Mouse (Mus musculus): ENCODE measurements at regions not wholly inside any gene's neighbourhood (a gene's known extent, or its start where the extent isn't known, plus 50 kb on each side); places are given as distances from the start of the nearest gene placed in this dataset.

DNA sequence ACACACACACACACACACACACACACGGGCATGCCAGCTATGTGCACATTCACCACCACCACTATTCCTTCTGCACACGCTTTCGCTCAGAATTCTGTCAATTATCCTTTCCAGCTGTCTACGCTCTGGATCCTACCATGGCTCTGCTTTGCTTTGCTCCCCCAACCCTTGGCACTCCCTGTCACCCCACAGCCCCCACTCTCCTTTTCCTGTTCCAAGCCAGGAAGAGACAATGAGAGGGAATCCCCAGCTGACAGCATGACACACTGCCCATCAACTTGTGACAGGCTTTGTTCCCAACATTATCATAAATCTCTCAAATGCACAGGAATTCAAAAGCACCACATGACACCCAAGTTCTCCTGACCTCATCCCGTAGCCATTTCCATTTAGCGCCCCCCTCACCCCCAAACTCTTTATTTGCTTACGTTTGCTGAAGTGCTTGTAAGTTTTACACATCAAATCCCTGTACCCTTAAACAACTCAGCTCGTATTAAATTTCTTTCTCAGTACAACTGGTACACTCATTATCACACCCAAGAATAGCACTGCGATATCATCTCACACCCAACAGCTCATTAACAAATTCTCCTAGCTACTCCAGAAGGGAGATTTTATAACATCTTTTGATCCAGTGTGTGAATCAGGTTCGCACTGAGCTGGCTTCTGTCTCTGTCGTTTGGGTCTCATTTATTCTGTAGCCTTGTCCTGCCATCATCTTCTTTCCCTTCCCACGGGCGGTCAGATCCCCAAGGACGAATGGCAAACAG, 140.3 kb downstream of the Ptpn20 start:
- Histone ChIP-seq H3K4me2 (no peak overlapping the region), H3K27ac (no peak overlapping the region), H3K27me3 (replicated peaks) (no peaks in the 10 kb centered on the region), H3K4me3 (no peak overlapping the region), H3K9ac (no peak overlapping the region), H3K4me1 (peaks cover 7% of the 10 kb centered on the region; the same call in 1 of the 2 replicates), H3K36me3 (replicated peaks) (no peaks in the 10 kb centered on the region), H3K9me3 (no peaks in the 10 kb centered on the region)
- ATAC-seq (replicated peaks), result no peak; the same call in 1 of the 2 replicates
- WGBS, result 46% methylated on average over 14 of the region's 14 CpGs

DNA sequence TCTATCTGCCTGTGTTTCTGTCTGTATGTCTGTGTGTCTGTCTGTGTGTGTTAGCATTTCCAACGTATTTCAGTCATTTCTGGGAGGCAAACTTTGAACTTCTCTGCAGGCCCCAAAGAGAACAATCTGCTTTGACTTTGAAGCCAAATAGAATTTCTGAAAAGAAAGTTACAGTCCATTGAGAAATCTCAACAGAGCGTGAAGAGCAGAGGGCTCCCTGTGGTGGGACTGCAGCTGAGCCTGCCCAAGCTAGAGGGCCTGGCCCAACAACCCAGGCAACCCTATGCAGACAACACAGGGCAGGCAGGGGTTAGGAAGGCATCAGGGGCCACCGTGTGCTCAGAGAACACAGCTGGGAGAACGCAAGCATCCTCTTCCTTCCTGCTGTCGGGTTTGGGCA, 143.7 kb downstream of the Ptpn20 start:
- ATAC-seq (replicated peaks), result no peak
- Histone ChIP-seq H3K4me2 (no peak overlapping the region), H3K4me3 (no peak overlapping the region), H3K9me3 (no peaks in the 10 kb centered on the region), H3K9ac (no peak overlapping the region), H3K36me3 (replicated peaks) (no peaks in the 10 kb centered on the region), H3K27ac (no peak overlapping the region), H3K27me3 (replicated peaks) (no peaks in the 10 kb centered on the region), H3K4me1 (peaks cover 7% of the 10 kb centered on the region; the same call in 1 of the 2 replicates)
- 17% methylated on average over 5 of the region's 5 CpGs for WGBS

DNA sequence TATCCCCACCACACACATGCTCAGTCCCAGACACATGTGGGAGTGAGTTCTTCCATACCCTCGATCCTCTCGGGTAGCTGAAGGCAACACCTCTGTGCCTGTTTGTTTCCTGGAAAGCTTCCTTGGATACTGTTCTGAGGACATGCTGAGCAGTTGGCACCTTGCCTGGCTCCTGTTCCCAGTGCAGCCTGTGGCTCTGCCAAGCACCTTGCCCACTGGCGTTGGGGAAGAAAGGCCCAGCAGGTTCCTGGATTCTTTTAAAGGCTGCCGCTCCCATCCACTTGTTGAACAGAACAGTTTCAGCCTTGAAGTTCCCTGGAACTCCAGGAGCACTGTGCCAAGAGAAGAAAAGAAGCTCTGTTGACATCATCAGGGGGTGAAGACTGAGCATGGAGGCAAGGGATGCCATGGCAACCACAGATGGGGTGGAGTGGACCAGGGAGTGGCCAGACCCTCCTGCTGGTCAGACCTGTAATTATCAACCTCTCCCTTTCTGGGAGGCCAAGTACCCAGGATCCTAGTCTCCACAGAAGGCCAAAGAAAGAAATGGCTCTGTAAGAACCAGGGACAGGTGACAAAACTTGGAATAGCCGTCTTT, 145.5 kb downstream of the Ptpn20 start:
- Histone ChIP-seq H3K4me1 (0 out of 2 replicates have a peak, but pooled peaks cover 4% of the 10 kb centered on the region), H3K27ac (no peak overlapping the region), H3K9me3 (no peaks in the 10 kb centered on the region), H3K4me2 (no peak overlapping the region), H3K4me3 (no peak overlapping the region), H3K9ac (no peak overlapping the region), H3K36me3 (replicated peaks) (no peaks in the 10 kb centered on the region), H3K27me3 (replicated peaks) (no peaks in the 10 kb centered on the region)
- 49% methylated on average over 5 of the region's 5 CpGs for WGBS
- ATAC-seq (replicated peaks), result peak; percentile 63; the same call in 1 of the 2 replicates

DNA sequence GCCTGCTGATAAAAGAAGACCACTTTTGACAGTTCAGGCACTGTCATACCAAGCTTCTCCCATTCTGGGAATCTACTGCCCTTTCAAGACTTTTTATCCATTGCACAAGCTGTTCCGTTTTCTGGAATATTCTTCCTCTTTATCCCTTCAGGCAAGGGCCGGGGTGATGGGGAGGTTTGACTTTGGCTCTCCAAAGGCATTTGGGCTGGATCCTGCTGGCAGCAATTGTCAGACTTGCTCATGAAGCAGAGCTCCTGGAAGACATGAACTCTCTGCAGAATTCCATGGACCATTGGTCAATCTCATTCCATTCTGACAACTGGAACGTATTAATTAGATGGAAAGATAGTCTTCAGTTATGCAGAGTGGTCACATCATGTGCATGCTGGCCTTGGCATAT, 146.6 kb downstream of the Ptpn20 start:
- Histone ChIP-seq H3K4me2 (no peak overlapping the region), H3K9me3 (no peaks in the 10 kb centered on the region), H3K4me3 (no peak overlapping the region), H3K36me3 (replicated peaks) (no peaks in the 10 kb centered on the region), H3K4me1 (no peaks in the 10 kb centered on the region), H3K27me3 (replicated peaks) (no peaks in the 10 kb centered on the region), H3K27ac (no peak overlapping the region), H3K9ac (no peak overlapping the region)
- ATAC-seq (replicated peaks), result no peak
- 92% methylated on average over 3 of the region's 3 CpGs for WGBS

DNA sequence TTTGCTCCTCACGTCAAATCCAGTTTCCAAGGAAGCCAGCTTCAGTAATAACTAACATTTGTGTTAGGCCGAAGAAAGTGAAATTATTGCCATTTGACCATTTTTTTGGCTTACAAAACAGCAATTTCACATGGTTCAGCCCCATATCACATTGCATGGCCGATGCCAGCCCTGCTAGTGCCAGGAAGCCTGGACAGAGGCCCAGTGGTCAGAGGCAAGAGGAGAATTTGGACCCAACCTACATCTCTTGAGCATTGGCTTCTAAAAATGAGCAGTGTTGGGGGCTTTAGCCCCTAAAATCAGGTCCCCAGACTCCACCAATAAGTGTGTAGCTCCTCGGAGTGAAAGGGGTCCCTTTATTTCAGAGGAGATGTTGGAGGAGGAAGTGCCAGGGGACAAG, 157.2 kb downstream of the Ptpn20 start:
- Histone ChIP-seq H3K9me3 (no peaks in the 10 kb centered on the region), H3K27me3 (replicated peaks) (no peaks in the 10 kb centered on the region), H3K36me3 (replicated peaks) (no peaks in the 10 kb centered on the region; the same call in 1 of the 2 replicates), H3K4me1 (no peaks in the 10 kb centered on the region), H3K9ac (no peak overlapping the region), H3K4me3 (no peak overlapping the region), H3K27ac (no peak overlapping the region), H3K4me2 (no peak overlapping the region)
- 90% methylated on average over 4 of the region's 4 CpGs for WGBS
- ATAC-seq (replicated peaks), result no peak

DNA sequence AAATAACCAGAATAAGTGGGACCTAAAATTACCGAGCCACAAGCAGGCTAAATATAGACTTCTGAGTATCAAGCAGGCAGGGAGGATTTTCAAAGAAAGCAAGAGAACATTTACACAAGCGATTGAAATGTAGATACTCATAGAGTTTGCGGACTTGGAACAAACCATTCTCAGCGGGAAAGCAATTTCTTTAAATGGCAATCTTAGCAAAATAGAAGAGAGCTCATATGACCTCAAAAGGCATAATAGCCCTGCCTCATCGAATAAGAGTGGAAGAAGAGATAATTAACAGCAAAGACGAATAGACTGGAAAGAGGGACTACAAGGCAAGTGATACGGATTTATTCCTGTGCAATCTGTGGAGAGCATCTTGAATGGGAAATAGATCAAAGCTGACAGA, 163.7 kb upstream of the Gdf10 start:
- WGBS, result 59% methylated on average over 7 of the region's 7 CpGs
- Histone ChIP-seq H3K27me3 (replicated peaks) (no peaks in the 10 kb centered on the region), H3K27ac (no peak overlapping the region), H3K9me3 (no peaks in the 10 kb centered on the region), H3K4me1 (no peaks in the 10 kb centered on the region), H3K4me3 (no peak overlapping the region), H3K9ac (no peak overlapping the region), H3K4me2 (no peak overlapping the region), H3K36me3 (replicated peaks) (no peaks in the 10 kb centered on the region)
- ATAC-seq (replicated peaks), result no peak

DNA sequence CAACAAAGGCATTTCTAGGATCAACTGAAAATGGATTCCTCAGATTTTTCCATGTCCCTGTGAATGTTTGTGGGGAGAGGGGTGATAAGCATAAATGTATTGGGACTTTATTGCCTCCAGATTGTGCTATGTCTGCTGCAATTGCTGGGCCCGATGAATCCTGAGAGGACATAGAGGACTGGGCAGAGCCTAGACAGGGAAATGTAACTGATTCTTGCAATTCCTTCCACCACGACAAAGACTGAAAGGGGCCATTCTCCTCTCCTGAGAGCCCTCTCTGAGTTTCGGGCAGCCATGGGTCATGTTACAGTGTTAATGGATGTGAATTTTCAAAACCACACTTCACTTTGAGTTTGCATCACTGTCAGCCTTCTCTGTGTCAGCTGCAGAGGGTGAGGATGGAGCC, 159.7 kb upstream of the Gdf10 start:
- WGBS, result 63% methylated on average over 3 of the region's 3 CpGs
- Histone ChIP-seq H3K9me3 (no peaks in the 10 kb centered on the region), H3K4me3 (no peak overlapping the region), H3K4me2 (no peak overlapping the region), H3K9ac (no peak overlapping the region), H3K36me3 (replicated peaks) (no peaks in the 10 kb centered on the region), H3K27ac (no peak overlapping the region), H3K27me3 (replicated peaks) (no peaks in the 10 kb centered on the region), H3K4me1 (no peaks in the 10 kb centered on the region)
- no peak for ATAC-seq (replicated peaks)

DNA sequence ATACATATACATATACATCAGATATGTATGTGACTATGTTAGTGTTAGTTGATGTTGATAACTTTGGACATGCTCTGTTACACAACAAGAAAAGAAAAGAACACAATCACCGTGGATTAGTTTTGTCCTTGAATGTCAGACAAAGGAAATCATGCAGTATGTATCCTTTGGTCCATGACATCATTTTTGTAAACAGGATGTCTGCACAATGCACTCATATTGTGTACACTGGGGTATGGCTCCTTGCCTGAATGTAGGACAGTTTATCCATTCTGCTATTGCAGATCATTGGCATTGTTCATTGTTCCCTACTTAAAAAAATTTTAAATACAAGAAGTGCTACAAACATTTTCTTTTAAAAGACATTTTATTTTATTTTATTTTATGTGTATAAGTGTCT, 157.6 kb upstream of the Gdf10 start:
- Histone ChIP-seq H3K4me1 (no peaks in the 10 kb centered on the region), H3K27ac (no peak overlapping the region), H3K36me3 (replicated peaks) (no peaks in the 10 kb centered on the region), H3K9me3 (no peaks in the 10 kb centered on the region), H3K4me3 (no peak overlapping the region), H3K9ac (no peak overlapping the region), H3K4me2 (no peak overlapping the region), H3K27me3 (replicated peaks) (no peaks in the 10 kb centered on the region)
- WGBS, result 71% methylated on average over 1 of the region's 1 CpGs
- ATAC-seq (replicated peaks), result no peak

DNA sequence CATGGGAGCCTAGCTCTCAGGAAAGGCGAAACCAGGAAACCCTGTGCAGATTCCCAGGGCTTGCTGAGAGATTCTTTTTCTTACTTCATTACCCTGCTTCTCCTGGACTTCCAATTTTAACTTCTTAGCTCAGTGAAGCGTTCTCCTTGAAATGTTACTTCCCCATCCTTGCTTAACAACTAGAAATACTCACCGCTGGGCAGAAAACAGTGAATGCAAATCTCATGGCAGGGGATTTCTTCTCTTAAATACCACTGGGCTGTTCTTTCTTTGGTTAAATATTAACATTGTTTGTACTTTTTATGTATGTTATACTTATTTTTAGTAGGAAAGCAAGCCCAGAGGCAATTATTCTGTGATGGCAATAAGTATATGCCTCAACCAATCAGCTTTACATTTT, 151.0 kb upstream of the Gdf10 start:
- Histone ChIP-seq H3K4me1 (no peaks in the 10 kb centered on the region), H3K36me3 (replicated peaks) (no peaks in the 10 kb centered on the region), H3K4me2 (no peak overlapping the region), H3K27me3 (replicated peaks) (no peaks in the 10 kb centered on the region), H3K9ac (no peak overlapping the region), H3K9me3 (no peaks in the 10 kb centered on the region), H3K4me3 (no peak overlapping the region), H3K27ac (no peak overlapping the region)
- 85% methylated on average over 3 of the region's 3 CpGs for WGBS
- ATAC-seq (replicated peaks), result no peak

DNA sequence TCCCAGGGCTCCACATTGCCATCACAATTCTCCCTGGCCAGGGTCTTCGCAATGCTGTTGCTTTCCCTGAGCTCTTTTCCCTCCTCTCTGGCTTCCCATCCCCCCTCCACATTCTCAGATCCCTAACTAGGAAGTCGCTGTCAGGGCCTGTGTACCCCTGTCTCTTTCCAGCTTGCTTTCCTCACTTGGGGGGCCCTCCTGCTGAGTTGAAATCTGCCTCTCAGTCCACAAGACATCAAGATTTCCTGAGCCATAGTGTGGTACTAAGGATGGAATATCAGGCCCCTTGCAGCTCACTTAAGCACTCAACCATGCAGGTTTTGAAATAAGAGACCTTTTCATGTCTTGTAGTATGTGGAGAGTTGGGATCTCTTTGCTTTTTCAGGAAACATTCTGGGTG, 133.8 kb upstream of the Gdf10 start:
- no peaks in the 10 kb centered on the region for H3K27me3 ChIP-seq (replicated peaks)
- H3K4me2 ChIP-seq, result no peak overlapping the region
- H3K9ac ChIP-seq, result no peak overlapping the region
- no peak overlapping the region for H3K27ac ChIP-seq
- H3K9me3 ChIP-seq, result no peaks in the 10 kb centered on the region
- H3K4me3 ChIP-seq, result no peak overlapping the region
- H3K36me3 ChIP-seq (replicated peaks), result no peaks in the 10 kb centered on the region
- WGBS, result 31% methylated on average over 2 of the region's 2 CpGs
- no peak for ATAC-seq (replicated peaks)
- H3K4me1 ChIP-seq, result no peaks in the 10 kb centered on the region

DNA sequence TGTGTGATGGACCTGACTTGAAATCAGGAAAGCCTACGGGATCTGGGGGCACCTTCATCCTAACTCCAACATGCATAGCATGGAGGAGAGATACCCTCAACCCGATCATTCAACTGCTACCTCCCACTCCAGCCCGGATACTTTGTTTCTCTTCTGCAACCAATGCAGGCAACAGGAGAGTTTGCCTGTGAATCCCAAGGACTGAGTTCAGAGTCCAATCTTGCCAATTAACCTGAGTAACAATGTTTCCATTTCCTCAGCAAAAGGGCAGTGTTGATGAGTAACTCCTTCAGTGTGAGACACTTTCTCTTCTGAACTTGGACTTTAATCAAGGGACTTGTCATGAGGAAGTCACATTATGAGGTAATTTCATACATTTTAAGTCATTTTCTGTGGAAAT, 129.1 kb upstream of the Gdf10 start:
- Histone ChIP-seq H3K9ac (no peak overlapping the region), H3K4me3 (no peak overlapping the region), H3K4me2 (no peak overlapping the region), H3K36me3 (replicated peaks) (no peaks in the 10 kb centered on the region), H3K9me3 (no peaks in the 10 kb centered on the region), H3K4me1 (no peaks in the 10 kb centered on the region), H3K27ac (no peak overlapping the region), H3K27me3 (replicated peaks) (no peaks in the 10 kb centered on the region)
- WGBS, result 78% methylated on average over 3 of the region's 3 CpGs
- ATAC-seq (replicated peaks), result no peak

DNA sequence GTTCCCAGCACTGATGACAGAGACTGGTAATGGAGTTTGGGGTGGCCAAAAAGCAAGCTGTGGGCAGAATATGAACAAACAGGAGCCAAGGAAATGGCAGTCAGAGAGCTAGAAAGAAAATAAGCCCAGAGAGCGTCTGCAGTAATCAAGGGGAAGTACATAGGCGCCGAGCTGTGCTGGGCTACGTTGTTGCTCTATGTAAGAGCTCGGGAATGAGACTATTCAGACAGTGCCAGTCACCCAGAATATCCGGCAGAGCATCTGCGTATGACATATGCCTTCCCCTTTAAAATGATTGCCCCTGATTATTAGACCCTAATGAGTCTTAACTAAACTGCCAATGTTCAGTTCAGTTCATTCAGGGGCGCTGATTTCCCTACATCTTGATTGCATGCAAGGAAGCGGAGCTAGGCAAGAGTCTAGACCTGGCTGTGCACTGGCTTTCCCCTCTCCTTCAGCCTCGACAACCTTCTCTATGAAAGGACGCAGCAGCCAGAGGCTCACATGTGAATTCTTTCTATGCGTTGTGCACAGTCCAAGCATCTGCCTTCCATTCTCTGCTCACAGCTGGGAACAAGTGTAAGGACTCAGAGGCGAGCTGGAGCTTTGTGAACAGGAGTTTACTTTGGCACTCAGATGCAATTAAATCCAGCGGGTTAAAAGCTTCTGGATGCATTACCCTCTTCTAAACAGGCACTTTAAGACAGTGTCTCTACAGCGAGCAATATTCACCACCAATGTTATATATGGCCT, 125.7 kb upstream of the Gdf10 start:
- 0 out of 2 replicates have a peak, but pooled peaks have one; percentile 50 for ATAC-seq (replicated peaks)
- no peak overlapping the region for H3K4me3 ChIP-seq
- H3K27ac ChIP-seq, result 0 out of 2 replicates have a peak overlapping the region, but pooled peaks have one; percentile 9
- WGBS, result 64% methylated on average over 15 of the region's 15 CpGs
- H3K36me3 ChIP-seq (replicated peaks), result no peaks in the 10 kb centered on the region
- H3K4me1 ChIP-seq, result no peaks in the 10 kb centered on the region
- no peaks in the 10 kb centered on the region for H3K27me3 ChIP-seq (replicated peaks)
- H3K9me3 ChIP-seq, result no peaks in the 10 kb centered on the region
- no peak overlapping the region for H3K9ac ChIP-seq
- H3K4me2 ChIP-seq, result no peak overlapping the region
